Mouse (Mus musculus) intestine, embryonic 14.5 days (tissue): ENCODE results near the gene Fam57b. TPM values are rescaled to one million over a fixed set of nuclear protein-coding genes. Genes with fewer than 3 reads are reported as not detected.

Source experiments
- ATAC-seq: fragments of 200-750 bp; cut with Nextera tagmentation; replicated peaks from 2 replicates; pipeline ENCODE4 v1.8.0; 2017; ENCODE audit warnings: low read depth, moderate number of reproducible peaks, moderate TSS enrichment, moderate library complexity; ENCODE audit not compliant: low FRiP score, low TSS enrichment
- DNase-seq: peaks from one replicate; pipeline ENCODE4 v3.0.0-alpha.2; 2018; ENCODE audit warnings: low spot score
- H3K27ac ChIP-seq: fragments of 300-500 bp; sonication (generic); 2 replicates; pipeline ENCODE4 v1.5.1; 2014; ENCODE audit warnings: low read depth, mild to moderate bottlenecking, control low read depth
- H3K27me3 ChIP-seq: fragments of 300-500 bp; sonication (generic); replicated peaks from 2 replicates; pipeline ENCODE4 v1.6.1; 2014; ENCODE audit warnings: low read length, control low read depth; ENCODE audit not compliant: control insufficient read depth, insufficient read depth
- H3K36me3 ChIP-seq: fragments of 300-500 bp; sonication (generic); 2 replicates; pipeline ENCODE4 v1.6.1; 2014; ENCODE audit warnings: low read length, control low read depth; ENCODE audit not compliant: control insufficient read depth, insufficient read depth
- H3K4me1 ChIP-seq: fragments of 300-500 bp; sonication (generic); replicated peaks from 2 replicates; pipeline ENCODE4 v1.6.1; 2014; ENCODE audit warnings: low read length, control low read depth, mixed read lengths; ENCODE audit not compliant: control insufficient read depth, insufficient read depth
- H3K4me2 ChIP-seq: fragments of 300-500 bp; sonication (generic); 2 replicates; pipeline ENCODE4 v1.6.1; 2014; ENCODE audit warnings: low read length
- H3K4me3 ChIP-seq: fragments of 300-500 bp; sonication (generic); 2 replicates; pipeline ENCODE4 v1.5.1; 2014; ENCODE audit warnings: low read depth, low read length, control low read depth, mixed read lengths
- H3K9ac ChIP-seq: fragments of 300-500 bp; sonication (generic); 2 replicates; pipeline ENCODE4 v1.6.1; 2014; ENCODE audit warnings: mild to moderate bottlenecking, low read length
- H3K9me3 ChIP-seq: fragments of 300-500 bp; sonication (generic); 2 replicates; pipeline ENCODE4 v1.6.1; 2016; ENCODE audit warnings: low read length, control low read depth; ENCODE audit not compliant: control insufficient read depth
- WGBS: fragments of 180-500 bp; shearing (Covaris S2); extraction: QIAGEN DNeasy Blood & Tissue Kit; methylation state at CpG from one replicate; pipeline ENCODE4 v1.1.7; 2014; 5-methylcytosine and 5-hydroxymethylcytosine counted together
- polyA plus RNA-seq: library from polyadenylated mRNA; unstranded; fragments of >200 nt; fragmentation: Nextera tagmentation; extraction: Ambion mirVana; gene quantifications from 2 replicates; pipeline ENCODE4 v1.2.1, GENCODE M21; 2014

Gene Fam57b
- 1.5 and 1.8 TPM in 2 replicates for polyA plus RNA-seq

GRCm38 (mm10) chr7:126797411-126798126 is at the start of gene Fam57b:
TSS of gene Fam57b (plus strand) at chr7:126797668.
- 31% methylated on average over 21 of the region's 21 CpGs for WGBS
- H3K27ac ChIP-seq = peak within 1 kb of the TSS; percentile 82
- H3K4me2 ChIP-seq = peak within 1 kb of the TSS; percentile 86
- peak within 1 kb of the TSS; percentile 81 for H3K4me3 ChIP-seq
- peak within 1 kb of the TSS; percentile 70 for H3K9ac ChIP-seq
- peaks cover 24% of the 10 kb centered on the region for H3K4me1 ChIP-seq
- peak; percentile 54 for DNase-seq
- peaks cover 37% of the 10 kb centered on the region for H3K36me3 ChIP-seq
- no peaks in the 10 kb centered on the region for H3K27me3 ChIP-seq
- no peak for ATAC-seq
- no peaks in the 10 kb centered on the region for H3K9me3 ChIP-seq

DNA sequence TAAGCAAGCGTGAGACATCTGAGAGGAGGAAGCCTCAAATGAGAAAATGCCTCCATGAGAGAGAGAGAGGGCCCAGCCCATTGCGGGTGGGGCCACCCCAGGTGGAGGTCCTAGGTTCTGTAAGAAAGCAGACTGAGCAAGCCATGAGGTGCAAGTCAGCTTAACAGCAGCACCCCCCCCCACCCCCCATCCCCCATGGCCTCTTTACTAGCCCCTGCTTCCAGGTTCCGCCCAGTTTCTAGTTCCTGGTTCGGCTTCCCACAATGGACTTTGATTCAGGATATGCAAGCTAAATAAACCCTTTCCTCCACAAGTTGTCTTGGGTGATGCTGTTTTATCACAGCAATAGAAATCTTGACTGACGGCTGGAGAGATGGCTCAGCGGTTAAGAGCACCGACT is 48.6 kb upstream of the Fam57b start:
- DNase-seq = no peak
- ATAC-seq = no peak
- Histone ChIP-seq H3K36me3 (no peaks in the 10 kb centered on the region), H3K27ac (peak overlapping the region; percentile 33; the same call in 1 of the 2 replicates), H3K4me3 (no peak overlapping the region), H3K4me2 (no peak overlapping the region), H3K4me1 (no peaks in the 10 kb centered on the region), H3K27me3 (no peaks in the 10 kb centered on the region), H3K9me3 (no peaks in the 10 kb centered on the region), H3K9ac (no peak overlapping the region)
- WGBS = 67% methylated on average over 7 of the region's 7 CpGs

DNA sequence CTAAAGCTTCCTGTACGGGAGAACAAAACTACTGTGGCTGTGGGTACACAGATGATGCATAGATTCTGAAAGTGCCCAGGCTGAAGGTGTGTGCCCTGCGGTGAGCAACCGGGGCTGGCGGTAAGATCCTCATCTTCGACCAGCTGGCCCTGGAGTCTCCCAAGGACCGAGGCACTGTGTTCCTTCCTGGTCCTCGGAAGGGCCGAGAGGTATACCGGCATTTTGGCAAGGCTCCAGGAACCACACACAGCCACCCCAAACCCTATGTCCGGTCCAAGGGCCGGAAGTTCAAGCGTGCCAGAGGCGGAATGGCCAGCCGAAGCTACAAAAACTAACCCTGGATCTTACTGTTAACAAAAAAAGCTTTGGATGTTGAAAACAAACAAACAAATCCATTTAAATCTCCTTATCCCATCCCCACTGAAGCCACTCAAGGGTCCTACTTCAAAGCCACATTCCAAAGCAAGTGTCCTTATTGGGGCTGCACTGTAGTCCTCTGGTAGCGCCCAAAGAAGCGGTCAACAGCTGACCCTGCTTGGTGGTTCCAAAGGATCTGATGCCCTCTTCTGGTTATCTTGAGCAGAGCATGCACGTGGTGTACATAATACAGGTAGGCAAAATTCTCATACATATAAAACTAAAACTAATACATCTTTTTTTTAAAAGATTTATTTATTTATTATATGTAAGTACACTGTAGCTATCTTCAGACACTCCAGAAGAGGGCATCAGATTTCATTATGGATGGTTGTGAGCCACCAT is 47.7 kb upstream of the Fam57b start:
- WGBS = 94% methylated on average over 17 of the region's 17 CpGs
- Histone ChIP-seq H3K4me2 (no peak overlapping the region), H3K27ac (no peak overlapping the region), H3K9me3 (no peaks in the 10 kb centered on the region), H3K27me3 (no peaks in the 10 kb centered on the region), H3K4me1 (0 out of 2 replicates have a peak, but pooled peaks cover 2% of the 10 kb centered on the region), H3K4me3 (no peak overlapping the region), H3K9ac (no peak overlapping the region), H3K36me3 (no peaks in the 10 kb centered on the region)
- ATAC-seq = no peak
- DNase-seq = no peak

GRCm38 (mm10) chr7:126754866-126755265 is 42.6 kb upstream of the Fam57b start:
- WGBS = under 1% methylated on average over 9 of the region's 9 CpGs
- no peak overlapping the region for H3K9ac ChIP-seq
- no peaks in the 10 kb centered on the region for H3K27me3 ChIP-seq
- no peaks in the 10 kb centered on the region for H3K9me3 ChIP-seq
- peak overlapping the region; percentile 60 for H3K27ac ChIP-seq
- peak overlapping the region; percentile 30; the same call in 1 of the 2 replicates for H3K4me2 ChIP-seq
- peak; percentile 53 for ATAC-seq
- H3K4me1 ChIP-seq = 0 out of 2 replicates have a peak, but pooled peaks cover 7% of the 10 kb centered on the region
- H3K4me3 ChIP-seq = no peak overlapping the region
- no peaks in the 10 kb centered on the region for H3K36me3 ChIP-seq
- DNase-seq = peak; percentile 90

DNA sequence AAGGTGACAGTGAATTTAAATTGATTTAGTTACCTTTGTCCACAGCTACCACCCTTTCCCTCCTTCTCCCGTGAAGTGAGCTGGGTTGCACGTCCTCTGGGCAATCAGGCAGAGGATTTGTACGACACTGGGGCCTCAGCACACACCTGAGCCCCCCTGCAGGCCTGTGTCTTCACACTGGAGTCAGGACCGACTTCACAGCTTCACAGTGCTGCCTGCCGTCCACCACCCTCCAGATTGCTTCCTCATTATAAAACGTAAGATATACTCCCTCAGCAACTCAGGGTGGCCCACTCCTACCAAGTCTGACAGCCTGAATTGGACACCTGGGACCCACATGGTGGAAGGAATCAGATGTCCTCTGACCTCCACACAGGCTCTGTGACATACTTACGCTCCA is 38.9 kb upstream of the Fam57b start:
- Histone ChIP-seq H3K9ac (no peak overlapping the region), H3K4me3 (no peak overlapping the region), H3K4me2 (no peak overlapping the region), H3K27ac (no peak overlapping the region), H3K9me3 (no peaks in the 10 kb centered on the region), H3K4me1 (peaks cover 31% of the 10 kb centered on the region), H3K27me3 (no peaks in the 10 kb centered on the region), H3K36me3 (peaks cover 15% of the 10 kb centered on the region)
- ATAC-seq = no peak
- no peak for DNase-seq
- WGBS = 77% methylated on average over 7 of the region's 7 CpGs

- WGBS = 2% methylated on average over 10 of the region's 38 CpGs
- ATAC-seq = peak; percentile 67
Observed at GRCm38 (mm10) chr7:126759050-126759671, 38.3 kb upstream of the Fam57b start, which contains the start of gene Mapk3. TSS of gene Mapk3 (plus strand) at chr7:126759601.

DNA sequence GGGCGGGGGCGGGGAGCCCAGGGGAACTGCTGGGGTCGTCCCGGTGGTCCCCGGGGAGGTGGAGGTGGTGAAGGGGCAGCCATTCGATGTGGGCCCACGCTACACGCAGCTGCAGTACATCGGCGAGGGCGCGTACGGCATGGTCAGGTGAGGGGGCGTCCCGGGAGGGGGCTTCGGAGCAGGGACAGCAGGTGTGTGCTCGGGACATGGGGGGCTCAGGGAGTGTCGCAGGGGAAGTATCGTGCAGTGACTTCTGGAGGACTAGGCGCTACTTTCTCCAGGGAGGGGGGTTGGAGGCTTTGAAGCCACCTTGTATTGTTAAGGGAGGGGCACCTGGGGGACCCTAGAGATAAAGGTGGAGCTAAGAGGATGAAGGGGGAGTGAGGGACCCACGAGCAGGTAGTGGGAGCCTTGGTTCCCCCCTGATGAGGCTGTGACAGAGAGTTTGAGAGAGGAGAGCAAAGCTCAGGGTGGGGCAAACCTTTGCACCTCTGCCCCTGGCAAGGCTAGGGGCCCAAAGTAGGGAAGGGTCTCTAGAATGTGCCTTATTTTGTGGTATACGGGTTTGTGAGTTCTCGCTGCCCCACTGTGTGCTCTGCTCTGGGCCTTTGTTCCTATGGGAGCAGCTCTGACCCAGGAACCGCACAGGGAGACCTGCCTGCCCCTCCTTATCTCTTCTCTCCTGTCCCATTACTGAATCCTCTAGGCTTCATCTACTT is 37.6 kb upstream of the Fam57b start:
- DNase-seq (no peak), ATAC-seq (peak; percentile 50)
- peaks cover 28% of the 10 kb centered on the region for H3K4me1 ChIP-seq
- WGBS = under 1% methylated on average over 22 of the region's 24 CpGs
- peaks cover 28% of the 10 kb centered on the region for H3K36me3 ChIP-seq
- peak overlapping the region; percentile 84 for H3K9ac ChIP-seq
- peak overlapping the region; percentile 80 for H3K4me3 ChIP-seq
- H3K27ac ChIP-seq = peak overlapping the region; percentile 96
- H3K27me3 ChIP-seq = no peaks in the 10 kb centered on the region
- H3K4me2 ChIP-seq = peak overlapping the region; percentile 94
- H3K9me3 ChIP-seq = no peaks in the 10 kb centered on the region

More at GRCm38 (mm10) chr7:126759050-126759671, 38.3 kb upstream of the Fam57b start, which contains the start of gene Mapk3:
- Histone ChIP-seq H3K4me1 (peaks cover 31% of the 10 kb centered on the region), H3K36me3 (peaks cover 22% of the 10 kb centered on the region), H3K27ac (peak within 1 kb of the TSS; percentile 96), H3K9ac (peak within 1 kb of the TSS; percentile 84), H3K27me3 (no peaks in the 10 kb centered on the region), H3K9me3 (no peaks in the 10 kb centered on the region), H3K4me2 (peak within 1 kb of the TSS; percentile 94), H3K4me3 (peak within 1 kb of the TSS; percentile 80)
- DNase-seq = peak; percentile 92

GRCm38 (mm10) chr7:126760391-126760802 is 37.1 kb upstream of the Fam57b start:
- DNase-seq = peak; percentile 66
- no peaks in the 10 kb centered on the region for H3K27me3 ChIP-seq
- peak overlapping the region; percentile 94 for H3K4me2 ChIP-seq
- peak overlapping the region; percentile 96 for H3K27ac ChIP-seq
- 10% methylated on average over 3 of the region's 3 CpGs for WGBS
- ATAC-seq = peak; percentile 17; the same call in 1 of the 2 replicates
- H3K9ac ChIP-seq = peak overlapping the region; percentile 84
- peak overlapping the region; percentile 80 for H3K4me3 ChIP-seq
- no peaks in the 10 kb centered on the region for H3K9me3 ChIP-seq
- peaks cover 34% of the 10 kb centered on the region for H3K36me3 ChIP-seq
- peaks cover 24% of the 10 kb centered on the region for H3K4me1 ChIP-seq
